ENCODE assay signal across 7 mouse cellular contexts in genomic region chr4:134510845-134511411, GRCm38 (mm10). TPM values are rescaled to one million over a fixed set of nuclear protein-coding genes. Genes with fewer than 3 reads are reported as not detected.
A peak's percentile ranks its signal among the peaks of the same experiment; 100 is the strongest.
DNase-seq lines count a peak whose midpoint lies in the region; ATAC-seq lines count a peak whose summit lies in the region.

Gene Aunip (plus strand): TSS chr4:134510999.

- peaks cover 17% of the 10 kb centered on the region for H3K4me1 ChIP-seq in intestine, embryonic 16.5 days (ENCODE audit: control insufficient read depth, insufficient read depth, low read length)
- H3K4me1 ChIP-seq in limb, embryonic 10.5 days: peaks cover 22% of the 10 kb centered on the region
- H3K4me1 ChIP-seq in midbrain, embryonic 12.5 days: peaks cover 17% of the 10 kb centered on the region

- DNase-seq in adrenal gland, postnatal 10 days: peak; percentile 96
- DNase-seq in embryo, embryonic 11.5 days (ENCODE audit: low read depth, low spot score): peak; percentile 84
- DNase-seq in gastrocnemius, postnatal 4 days (ENCODE audit: low spot score in 2 of 2): peak; percentile 80 to 94
- DNase-seq in limb, embryonic 10.5 days (ENCODE audit: low spot score): peak; percentile 95
- peak; percentile 91 for DNase-seq in skeletal muscle tissue, adult 2 months (ENCODE audit: low read depth, low spot score)

- H3K9me3 ChIP-seq in intestine, embryonic 16.5 days (ENCODE audit: control insufficient read depth, low read length): no peaks in the 10 kb centered on the region
- H3K9me3 ChIP-seq in limb, embryonic 10.5 days (replicated peaks): no peaks in the 10 kb centered on the region
- no peaks in the 10 kb centered on the region for H3K9me3 ChIP-seq in midbrain, embryonic 12.5 days

- H3K36me3 ChIP-seq in intestine, embryonic 16.5 days (ENCODE audit: control insufficient read depth, insufficient read depth, low read length): 0 out of 2 replicates have a peak, but pooled peaks cover 6% of the 10 kb centered on the region
- peaks cover 11% of the 10 kb centered on the region for H3K36me3 ChIP-seq in limb, embryonic 10.5 days
- H3K36me3 ChIP-seq in midbrain, embryonic 12.5 days: no peaks in the 10 kb centered on the region; the same call in 1 of the 2 replicates

- H3K4me3 ChIP-seq in intestine, embryonic 16.5 days (ENCODE audit: low read length): peak within 1 kb of the TSS; percentile 70
- H3K4me3 ChIP-seq in limb, embryonic 10.5 days: peak within 1 kb of the TSS; percentile 76
- H3K4me3 ChIP-seq in midbrain, embryonic 12.5 days: peak within 1 kb of the TSS; percentile 66

- H3K4me2 ChIP-seq in intestine, embryonic 16.5 days (ENCODE audit: low read depth, low read length): peak within 1 kb of the TSS; percentile 89
- H3K4me2 ChIP-seq in midbrain, embryonic 12.5 days (replicated peaks): peak within 1 kb of the TSS; percentile 86

- no peaks in the 10 kb centered on the region for H3K27me3 ChIP-seq in intestine, embryonic 16.5 days (replicated peaks; ENCODE audit: control insufficient read depth, insufficient read depth, low read length)
- no peaks in the 10 kb centered on the region for H3K27me3 ChIP-seq in limb, embryonic 10.5 days (ENCODE audit: low read depth, poor library complexity, severe bottlenecking)
- H3K27me3 ChIP-seq in midbrain, embryonic 12.5 days: peaks cover 4% of the 10 kb centered on the region; the same call in 1 of the 2 replicates

- H3K27ac ChIP-seq in intestine, embryonic 16.5 days (ENCODE audit: low read length): peak within 1 kb of the TSS; percentile 68
- H3K27ac ChIP-seq in limb, embryonic 10.5 days: peak within 1 kb of the TSS; percentile 94
- no peak within 1 kb of the TSS; the same call in 1 of the 2 replicates for H3K27ac ChIP-seq in midbrain, embryonic 12.5 days (replicated peaks)

- under 1% methylated on average over 41 of the region's 42 CpGs for WGBS in intestine, embryonic 16.5 days
- WGBS in limb, embryonic 10.5 days: under 1% methylated on average over 42 of the region's 42 CpGs
- under 1% methylated on average over 42 of the region's 42 CpGs for WGBS in midbrain, embryonic 12.5 days

- ATAC-seq in intestine, embryonic 16.5 days: peak; percentile 94
- peak; percentile 96 for ATAC-seq in midbrain, embryonic 12.5 days (ENCODE audit: low FRiP score, low read depth)

- peak within 1 kb of the TSS; percentile 73 for H3K9ac ChIP-seq in intestine, embryonic 16.5 days (ENCODE audit: low read depth, low read length)
- peak within 1 kb of the TSS; percentile 62 for H3K9ac ChIP-seq in midbrain, embryonic 12.5 days (replicated peaks)

RNA-seq across cellular contexts. Expression of gene Aunip, which starts in this region (rescaled TPM):
- 1 to 10 TPM; 2.4 to 3.1 TPM for total RNA-seq in adrenal gland, postnatal 10 days (2021)
- 1 to 10 TPM; 1.9 to 2.1 TPM for total RNA-seq in gastrocnemius, postnatal 4 days (2021)
- polyA plus RNA-seq in intestine, embryonic 16.5 days (2015; fragmentation: Nextera tagmentation; extraction: Ambion mirVana): 14.4 and 14.6 TPM in 2 replicates
- polyA plus RNA-seq in limb, embryonic 10.5 days (2016; fragmentation: Nextera tagmentation; extraction: Ambion mirVana): 21.9 and 29.6 TPM in 2 replicates
- polyA plus RNA-seq in midbrain, embryonic 12.5 days (2016; fragmentation: Nextera tagmentation; extraction: Ambion mirVana): 11.2 and 11.5 TPM in 2 replicates
